Mouse (Mus musculus): ENCODE measurements around the gene Dlgap1.

DNA sequence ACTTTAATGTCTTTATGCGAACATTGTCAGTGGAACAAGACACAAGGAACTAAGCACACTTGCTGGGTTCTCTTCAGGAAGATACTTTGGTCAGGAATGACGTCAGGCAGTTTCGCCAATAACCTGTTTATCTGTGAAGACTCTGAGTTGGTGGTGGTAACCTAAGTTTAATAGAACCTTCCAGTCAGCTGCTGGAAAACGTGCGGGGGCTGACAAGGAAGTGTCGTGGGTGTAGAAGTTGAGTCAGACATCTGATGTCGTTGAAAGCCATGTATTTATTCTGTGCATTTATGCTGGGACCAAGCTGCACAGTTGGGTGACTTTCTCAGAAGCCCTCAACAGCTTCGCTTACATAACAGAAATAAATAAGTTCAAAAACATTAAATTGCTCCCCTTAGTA, 477.6 kb downstream of the Dlgap1 start:
- TF ChIP-seq CTCF (conservative IDR thresholded peaks at IDR 0.05; ENCODE audit: low read length) (no peak), NANOG (IDR thresholded peaks at IDR 0.05; ENCODE audit: borderline replicate concordance, low read length) (no peak)
